Mouse (Mus musculus) olfactory bulb, adult 2 months (tissue): ENCODE results near the gene Enc1.

ENCODE experiments used
- CTCF ChIP-seq: fragments of 200-500 bp; IDR thresholded peaks from 2 replicates; pipeline ENCODE4 v1.5.1; 2012; ENCODE audit warnings: low read depth, mild to moderate bottlenecking, low read length, moderate library complexity; ENCODE audit not compliant: insufficient read depth
- POLR2A ChIP-seq: fragments of 200-500 bp; IDR thresholded peaks from 2 replicates; pipeline ENCODE4 v1.6.1; 2012; ENCODE audit warnings: mild to moderate bottlenecking, low read depth, low read length, moderate library complexity; ENCODE audit not compliant: insufficient read depth

DNA sequence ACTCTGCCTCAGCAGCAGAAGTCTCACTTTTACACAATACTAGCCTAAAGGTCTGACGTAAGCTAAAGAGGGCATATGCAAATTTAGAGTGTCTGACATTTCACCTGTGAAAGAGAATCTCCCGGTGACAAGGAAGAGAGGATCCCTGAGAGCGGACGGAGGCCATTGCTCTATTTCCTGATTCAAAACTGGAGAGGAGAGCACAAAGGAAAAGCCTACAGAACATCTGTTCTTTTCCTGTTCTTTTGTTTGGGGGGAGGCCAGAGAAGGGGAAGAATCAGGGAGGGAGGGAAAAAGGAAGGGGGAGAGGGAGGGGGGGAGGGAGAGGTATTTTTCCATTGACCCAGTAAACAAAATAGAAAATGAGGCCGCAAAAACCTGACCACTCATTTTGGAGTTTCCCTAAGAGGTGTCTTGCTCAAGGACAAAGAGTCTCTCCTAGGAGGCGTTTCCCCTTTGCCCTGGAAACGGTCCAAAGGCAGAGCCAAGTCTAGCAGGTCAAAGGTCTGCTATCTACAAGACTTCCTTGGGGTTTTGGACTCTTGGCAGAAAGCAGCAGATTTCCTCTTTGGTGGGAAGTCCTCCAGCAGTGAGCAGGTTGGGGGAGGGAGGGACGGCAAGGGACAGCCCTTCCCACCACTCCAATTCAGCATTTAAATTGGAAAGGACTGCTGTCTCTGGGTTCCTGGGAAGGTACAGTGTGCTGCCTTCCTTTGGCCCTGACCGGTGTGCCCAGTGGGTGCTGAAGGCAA is 54.4 kb downstream of the Enc1 start:
- TF ChIP-seq POLR2A (no peak), CTCF (no peak)
